Mouse (Mus musculus) intestine, postnatal 0 days (tissue): ENCODE results near the gene Slc12a8. TPM values are rescaled to one million over a fixed set of nuclear protein-coding genes. Genes with fewer than 3 reads are reported as not detected.

Experiments used
- ATAC-seq: fragments of 200-750 bp; cut with Nextera tagmentation; 2 replicates; pipeline ENCODE4 v1.8.0; 2017; ENCODE audit warnings: mild to moderate bottlenecking, moderate TSS enrichment, moderate library complexity
- H3K27ac ChIP-seq: fragments of 300-500 bp; sonication (generic); 2 replicates; pipeline ENCODE4 v1.5.1; 2014; ENCODE audit warnings: mild to moderate bottlenecking, low read depth, low read length, moderate library complexity
- H3K27me3 ChIP-seq: fragments of 300-500 bp; sonication (generic); replicated peaks from 2 replicates; pipeline ENCODE4 v1.6.1; 2014; ENCODE audit warnings: low read length, mixed read lengths; ENCODE audit not compliant: control insufficient read depth, insufficient read depth
- H3K36me3 ChIP-seq: fragments of 300-500 bp; sonication (generic); 2 replicates; pipeline ENCODE4 v1.6.1; 2014; ENCODE audit warnings: mild to moderate bottlenecking, moderate library complexity; ENCODE audit not compliant: control insufficient read depth, insufficient read depth
- H3K4me1 ChIP-seq: fragments of 300-500 bp; sonication (generic); replicated peaks from 2 replicates; pipeline ENCODE4 v1.6.1; 2014; ENCODE audit warnings: antibody characterized with exemption, low read length, mixed read lengths; ENCODE audit not compliant: control insufficient read depth, insufficient read depth
- H3K4me2 ChIP-seq: fragments of 300-500 bp; sonication (generic); replicated peaks from 2 replicates; pipeline ENCODE4 v1.6.1; 2014; ENCODE audit warnings: low read depth, mild to moderate bottlenecking, moderate library complexity
- H3K4me3 ChIP-seq: fragments of 300-500 bp; sonication (generic); 2 replicates; pipeline ENCODE4 v1.5.1; 2014; ENCODE audit warnings: low read depth, low read length
- H3K9ac ChIP-seq: fragments of 300-500 bp; sonication (generic); 2 replicates; pipeline ENCODE4 v1.6.1; 2014; ENCODE audit warnings: mild to moderate bottlenecking, low read depth, low read length
- H3K9me3 ChIP-seq: fragments of 300-500 bp; sonication (generic); 2 replicates; pipeline ENCODE4 v1.6.1; 2016; ENCODE audit warnings: mixed run types; ENCODE audit not compliant: control insufficient read depth
- CTCF ChIP-seq: sonication (generic); IDR thresholded peaks from 2 replicates; pipeline ENCODE4 v1.5.1; 2016; ENCODE audit warnings: low read depth, mild to moderate bottlenecking, control low read depth, antibody characterized with exemption, moderate library complexity
- WGBS: fragments of 180-500 bp; shearing (Covaris S2); extraction: QIAGEN DNeasy Blood & Tissue Kit; methylation state at CpG from one replicate; pipeline ENCODE4 v1.1.7; 2014; 5-methylcytosine and 5-hydroxymethylcytosine counted together
- polyA plus RNA-seq: library from polyadenylated mRNA; unstranded; fragments of >200 nt; fragmentation: Nextera tagmentation; extraction: Ambion mirVana; gene quantifications from 2 replicates; pipeline ENCODE4 v1.2.1, GENCODE M21; 2015

The Slc12a8 gene
- polyA plus RNA-seq, 1 experiment from 2014 or later, result 4.9 TPM

- H3K9me3 ChIP-seq, result no peaks in the 10 kb centered on the region
- H3K27me3 ChIP-seq, result no peaks in the 10 kb centered on the region
- WGBS, result 86% methylated on average over 3 of the region's 3 CpGs
- no peaks in the 10 kb centered on the region for H3K36me3 ChIP-seq
- no peak overlapping the region for H3K4me2 ChIP-seq
- no peak for TF ChIP-seq CTCF
- H3K4me1 ChIP-seq, result no peaks in the 10 kb centered on the region; the same call in 1 of the 2 replicates
- no peak overlapping the region for H3K4me3 ChIP-seq
- no peak overlapping the region for H3K27ac ChIP-seq
- no peak overlapping the region for H3K9ac ChIP-seq
- ATAC-seq, result no peak
Measured at GRCm38 (mm10) chr16:33578462-33578861, 61.3 kb downstream of the Slc12a8 start.

GRCm38 (mm10) chr16:33580331-33580730, 63.2 kb downstream of the Slc12a8 start:
- peak overlapping the region; percentile 80; the same call in 1 of the 2 replicates for H3K27ac ChIP-seq
- H3K36me3 ChIP-seq, result no peaks in the 10 kb centered on the region
- WGBS, result 78% methylated on average over 2 of the region's 2 CpGs
- H3K4me3 ChIP-seq, result no peak overlapping the region
- no peak for TF ChIP-seq CTCF
- H3K4me1 ChIP-seq, result no peaks in the 10 kb centered on the region
- no peak for ATAC-seq
- H3K27me3 ChIP-seq, result no peaks in the 10 kb centered on the region
- H3K4me2 ChIP-seq, result no peak overlapping the region
- no peak overlapping the region for H3K9ac ChIP-seq
- no peaks in the 10 kb centered on the region for H3K9me3 ChIP-seq

GRCm38 (mm10) chr16:33580736-33581241, 63.7 kb downstream of the Slc12a8 start:
- H3K4me2 ChIP-seq, result no peak overlapping the region
- H3K27ac ChIP-seq, result peak overlapping the region; percentile 80
- H3K9ac ChIP-seq, result no peak overlapping the region
- TF ChIP-seq CTCF, result no peak
- H3K27me3 ChIP-seq, result no peaks in the 10 kb centered on the region
- H3K4me3 ChIP-seq, result no peak overlapping the region
- H3K36me3 ChIP-seq, result no peaks in the 10 kb centered on the region
- ATAC-seq, result peak; percentile 32; the same call in 1 of the 2 replicates
- no peaks in the 10 kb centered on the region for H3K9me3 ChIP-seq
- H3K4me1 ChIP-seq, result no peaks in the 10 kb centered on the region

- Histone ChIP-seq H3K27ac (no peak overlapping the region), H3K9ac (no peak overlapping the region), H3K4me2 (no peak overlapping the region), H3K4me1 (no peaks in the 10 kb centered on the region), H3K4me3 (no peak overlapping the region), H3K27me3 (no peaks in the 10 kb centered on the region), H3K36me3 (no peaks in the 10 kb centered on the region), H3K9me3 (no peaks in the 10 kb centered on the region)
- WGBS, result 46% methylated on average over 4 of the region's 4 CpGs
- TF ChIP-seq CTCF, result no peak
- peak; percentile 16; the same call in 1 of the 2 replicates for ATAC-seq
Measured at GRCm38 (mm10) chr16:33581661-33582099, 64.6 kb downstream of the Slc12a8 start.

- no peak overlapping the region for H3K4me3 ChIP-seq
- no peak overlapping the region for H3K27ac ChIP-seq
- H3K9me3 ChIP-seq, result no peaks in the 10 kb centered on the region
- 80% methylated on average over 8 of the region's 8 CpGs for WGBS
- H3K4me1 ChIP-seq, result no peaks in the 10 kb centered on the region
- ATAC-seq, result no peak
- no peak overlapping the region for H3K9ac ChIP-seq
- H3K36me3 ChIP-seq, result no peaks in the 10 kb centered on the region
- no peaks in the 10 kb centered on the region for H3K27me3 ChIP-seq
- no peak for TF ChIP-seq CTCF
- H3K4me2 ChIP-seq, result no peak overlapping the region
Measured at GRCm38 (mm10) chr16:33582495-33582894, 65.4 kb downstream of the Slc12a8 start.

GRCm38 (mm10) chr16:33583333-33583732, 66.2 kb downstream of the Slc12a8 start:
- Histone ChIP-seq H3K4me1 (no peaks in the 10 kb centered on the region), H3K36me3 (no peaks in the 10 kb centered on the region), H3K4me2 (peak overlapping the region; percentile 42), H3K27me3 (no peaks in the 10 kb centered on the region), H3K9me3 (no peaks in the 10 kb centered on the region), H3K27ac (peak overlapping the region; percentile 66; the same call in 1 of the 2 replicates), H3K4me3 (no peak overlapping the region), H3K9ac (no peak overlapping the region)
- no peak for ATAC-seq
- 74% methylated on average over 3 of the region's 3 CpGs for WGBS
- no peak for TF ChIP-seq CTCF
